Mouse (Mus musculus): ENCODE data around the gene Slamf1. TPM values are rescaled to one million over a fixed set of nuclear protein-coding genes. Genes with fewer than 3 reads are reported as not detected.

Slamf1 gene
- not detected for total RNA-seq (2021)
- long read RNA-seq, experiment 1 = 0 reads
- long read RNA-seq, experiment 2 = 0 reads

DNA sequence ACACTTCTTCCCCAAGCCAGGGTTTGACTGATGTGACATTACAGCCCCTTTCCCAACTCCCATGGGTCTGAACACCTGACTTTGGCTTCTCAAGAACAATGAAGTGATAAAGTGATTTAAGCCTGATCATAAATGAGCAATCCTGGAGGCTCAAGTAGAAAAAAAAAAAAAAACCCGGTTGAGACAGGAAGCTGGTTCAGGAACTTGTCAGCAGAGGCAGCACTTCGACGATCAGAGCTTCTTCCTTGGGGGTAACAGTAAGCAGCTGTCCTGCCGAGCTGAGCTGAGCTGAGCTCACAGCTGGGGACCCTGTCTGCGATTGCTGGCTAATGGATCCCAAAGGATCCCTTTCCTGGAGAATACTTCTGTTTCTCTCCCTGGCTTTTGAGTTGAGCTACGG is at the start of gene Slamf1:
Gene Slamf1 (plus strand): TSS at position 230 of the 400 bp plus-strand sequence.
- no peak for TF ChIP-seq CTCF (IDR thresholded peaks at IDR 0.05)
- Histone ChIP-seq H3K4me3 (no peak within 1 kb of the TSS), H3K27ac (no peak within 1 kb of the TSS)
- intact Hi-C loops (cut with DNase I) = no loop called here
- no peak for DNase-seq

DNA sequence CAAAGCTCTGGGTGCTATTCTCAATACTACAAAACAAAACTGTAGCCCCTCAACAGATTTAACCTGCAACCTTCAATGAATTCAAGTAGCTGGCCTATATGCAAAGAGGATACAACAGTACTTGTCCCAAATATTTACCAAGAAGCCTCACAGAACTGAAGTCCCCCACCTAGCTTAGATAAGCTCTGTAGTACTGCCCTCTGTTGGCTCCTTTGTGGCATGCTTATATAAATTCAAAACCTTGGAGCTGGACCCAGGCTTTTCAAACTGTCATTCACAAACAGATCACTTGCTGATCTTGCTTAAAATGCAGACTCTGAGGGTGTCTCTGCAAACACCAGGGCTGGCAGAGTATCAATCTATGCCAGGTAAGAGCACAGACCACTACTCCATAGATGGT is 35.7 kb upstream of the Slamf1 start:
- no peak for DNase-seq
- H3K4me3 ChIP-seq = no peak overlapping the region
- TF ChIP-seq CTCF (IDR thresholded peaks at IDR 0.05) = no peak
- no peak overlapping the region for H3K27ac ChIP-seq
- intact Hi-C loops (cut with DNase I) = no loop called here

GRCm38 (mm10) chr1:171734898-171735297 is 32.0 kb upstream of the Slamf1 start:
- intact Hi-C loops (cut with DNase I) = no loop called here
- DNase-seq = no peak
- TF ChIP-seq CTCF (IDR thresholded peaks at IDR 0.05) = no peak
- Histone ChIP-seq H3K27ac (no peak overlapping the region), H3K4me3 (no peak overlapping the region)

DNA sequence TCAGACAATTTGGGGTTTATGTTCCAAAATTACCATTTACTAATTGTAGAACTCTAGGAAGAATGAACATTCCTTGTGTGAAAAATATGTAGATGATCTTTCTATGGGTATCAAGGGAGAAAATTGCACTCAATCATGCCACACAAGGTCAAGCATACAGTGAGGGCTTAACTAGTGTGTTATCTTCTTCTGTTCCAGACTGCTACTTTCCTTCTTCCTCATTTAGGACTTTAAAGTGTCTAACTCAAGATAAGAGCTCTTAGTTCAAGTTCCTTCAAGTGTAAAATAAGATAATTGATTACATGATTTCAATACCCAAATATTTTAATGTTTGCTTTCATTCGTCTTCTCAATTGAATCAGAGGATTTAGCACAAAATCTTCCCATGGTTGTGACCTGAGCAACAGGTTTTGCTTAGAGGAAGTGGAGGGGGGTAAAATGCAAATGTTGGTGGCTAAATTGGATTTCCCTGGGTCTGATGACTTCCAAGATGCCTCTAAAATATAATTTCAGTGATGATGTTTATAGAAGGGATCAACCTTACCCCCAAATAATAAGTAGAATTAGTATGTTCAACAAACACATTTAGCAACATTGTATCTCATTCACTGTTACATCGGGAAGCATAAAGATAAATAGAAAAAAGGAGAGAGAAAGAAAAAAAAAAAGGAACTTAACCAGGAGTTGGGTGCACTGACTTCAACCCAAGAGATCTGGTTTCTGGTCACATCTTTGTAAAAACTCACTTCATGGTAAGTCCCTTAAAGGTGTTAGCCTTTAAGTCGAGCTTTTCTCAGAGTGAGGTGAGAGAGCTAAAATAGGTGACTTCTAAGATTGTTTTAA is 18.6 kb upstream of the Slamf1 start:
- no peak for DNase-seq
- Histone ChIP-seq H3K27ac (no peak overlapping the region), H3K4me3 (no peak overlapping the region)
- intact Hi-C loops (cut with DNase I) = no loop called here
- TF ChIP-seq CTCF (IDR thresholded peaks at IDR 0.05) = no peak

GRCm38 (mm10) chr1:171761853-171762448 is 5.0 kb upstream of the Slamf1 start:
- no peak for TF ChIP-seq CTCF (IDR thresholded peaks at IDR 0.05)
- no peak for DNase-seq
- Histone ChIP-seq H3K4me3 (no peak overlapping the region), H3K27ac (no peak overlapping the region)
- intact Hi-C loops (cut with DNase I) = no loop called here

GRCm38 (mm10) chr1:171770996-171771395 is 4.1 kb downstream of the Slamf1 start:
- intact Hi-C loops (cut with DNase I) = no loop called here
- DNase-seq = no peak
- no peak for TF ChIP-seq CTCF (IDR thresholded peaks at IDR 0.05)
- no peak overlapping the region for H3K4me3 ChIP-seq
- H3K27ac ChIP-seq = no peak overlapping the region

DNA sequence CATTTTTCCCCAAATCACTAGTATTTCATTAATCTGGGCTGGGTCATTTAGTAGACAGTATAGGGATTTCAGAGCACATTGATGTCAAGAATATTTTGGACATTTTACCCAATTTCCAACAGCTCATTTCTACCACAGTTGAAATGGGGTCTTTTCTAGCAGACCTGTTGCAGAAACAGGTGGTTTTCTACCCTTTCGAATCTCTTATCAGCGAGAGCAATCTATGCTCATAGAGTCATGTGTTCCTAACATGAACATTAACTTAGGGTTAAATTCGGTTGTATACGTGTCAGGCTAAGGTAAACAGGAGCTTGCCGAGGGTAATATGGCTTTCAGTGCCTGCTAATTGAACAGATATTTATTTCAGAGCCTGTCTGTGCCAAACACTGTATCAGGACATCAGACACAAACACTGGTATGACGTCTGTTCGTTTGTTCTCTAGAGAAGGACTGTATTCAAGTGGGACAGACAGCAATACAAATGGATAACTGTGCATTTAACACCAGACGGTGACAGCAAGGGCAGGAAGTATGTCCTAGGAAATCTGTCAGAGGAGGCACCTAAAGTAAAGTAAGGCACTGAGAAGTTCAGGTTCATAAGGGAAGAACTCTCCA is 5.3 kb downstream of the Slamf1 start:
- no peak for TF ChIP-seq CTCF (IDR thresholded peaks at IDR 0.05)
- intact Hi-C loops (cut with DNase I) = no loop called here
- DNase-seq = no peak
- no peak overlapping the region for H3K4me3 ChIP-seq
- H3K27ac ChIP-seq = no peak overlapping the region

- intact Hi-C loops (cut with DNase I) = no loop called here
- H3K4me3 ChIP-seq = no peak overlapping the region
- H3K27ac ChIP-seq = no peak overlapping the region
- TF ChIP-seq CTCF (IDR thresholded peaks at IDR 0.05) = no peak
- no peak for DNase-seq
Observed at GRCm38 (mm10) chr1:171773232-171773989, 6.5 kb downstream of the Slamf1 start.

- no peak for TF ChIP-seq CTCF (IDR thresholded peaks at IDR 0.05)
- DNase-seq = no peak
- intact Hi-C loops (cut with DNase I) = no loop called here
- Histone ChIP-seq H3K4me3 (no peak overlapping the region), H3K27ac (no peak overlapping the region)
Observed at GRCm38 (mm10) chr1:171774266-171774665, 7.3 kb downstream of the Slamf1 start.

GRCm38 (mm10) chr1:171774678-171775077 is 7.8 kb downstream of the Slamf1 start:
- no peak for DNase-seq
- intact Hi-C loops (cut with DNase I) = no loop called here
- Histone ChIP-seq H3K4me3 (no peak overlapping the region), H3K27ac (no peak overlapping the region)
- TF ChIP-seq CTCF (IDR thresholded peaks at IDR 0.05) = no peak

DNA sequence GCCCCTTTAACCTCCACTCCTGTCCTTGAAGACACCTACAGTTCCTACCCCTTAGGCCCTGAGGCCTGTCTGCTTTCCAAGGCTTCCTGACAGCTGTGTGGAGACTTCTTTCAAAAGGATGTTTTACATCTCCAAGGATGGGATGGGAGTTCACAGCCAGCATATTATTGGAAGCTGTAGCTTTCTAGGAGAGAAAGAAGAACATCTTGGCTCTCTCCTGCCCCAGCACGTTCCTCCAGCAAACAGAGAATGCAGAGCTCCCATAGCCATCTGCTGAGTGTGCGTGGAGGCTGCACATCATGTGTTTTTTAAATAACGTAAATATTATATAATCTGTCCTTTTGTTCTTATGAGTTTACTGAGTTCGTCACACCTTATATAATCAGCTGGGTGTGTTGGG is 8.9 kb downstream of the Slamf1 start:
- no peak for DNase-seq
- Histone ChIP-seq H3K4me3 (no peak overlapping the region), H3K27ac (no peak overlapping the region)
- intact Hi-C loops (cut with DNase I) = no loop called here
- TF ChIP-seq CTCF (IDR thresholded peaks at IDR 0.05) = no peak

DNA sequence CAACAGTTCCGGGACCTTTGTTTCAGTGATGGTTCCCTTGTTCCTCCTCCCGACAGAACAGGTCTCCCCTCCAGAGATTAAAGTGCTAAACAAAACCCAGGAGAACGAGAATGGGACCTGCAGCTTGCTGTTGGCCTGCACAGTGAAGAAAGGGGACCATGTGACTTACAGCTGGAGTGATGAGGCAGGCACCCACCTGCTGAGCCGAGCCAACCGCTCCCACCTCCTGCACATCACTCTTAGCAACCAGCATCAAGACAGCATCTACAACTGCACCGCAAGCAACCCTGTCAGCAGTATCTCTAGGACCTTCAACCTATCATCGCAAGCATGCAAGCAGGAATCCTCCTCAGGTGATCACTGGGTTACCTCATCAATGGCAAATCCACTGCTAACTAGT is 10.1 kb downstream of the Slamf1 start:
- intact Hi-C loops (cut with DNase I) = no loop called here
- H3K27ac ChIP-seq = no peak overlapping the region
- TF ChIP-seq CTCF (IDR thresholded peaks at IDR 0.05) = no peak
- DNase-seq = no peak
- no peak overlapping the region for H3K4me3 ChIP-seq
